Mouse (Mus musculus) monocyte, adult 5-6 weeks (primary cell): ENCODE results near the gene Psen1. TPM values are rescaled to one million over a fixed set of nuclear protein-coding genes. Genes with fewer than 3 reads are reported as not detected.

Source experiments
- ATAC-seq: fragments of 153-309, 156-312 bp; replicated peaks from 2 replicates; pipeline ENCODE4 v1.8.0; 2017; ENCODE audit warnings: mild to moderate bottlenecking; ENCODE audit not compliant: low TSS enrichment, insufficient number of reproducible peaks, severe bottlenecking, poor library complexity, low FRiP score
- total RNA-seq: library from RNA; stranded (forward); fragments of 200-1000, 200-491, 200-594 nt; gene quantifications from 3 replicates; pipeline ENCODE4 v1.2.3, GENCODE M21; 2017

Psen1 gene
- total RNA-seq, 1 experiment from 2014 or later, result 85.8 TPM

DNA sequence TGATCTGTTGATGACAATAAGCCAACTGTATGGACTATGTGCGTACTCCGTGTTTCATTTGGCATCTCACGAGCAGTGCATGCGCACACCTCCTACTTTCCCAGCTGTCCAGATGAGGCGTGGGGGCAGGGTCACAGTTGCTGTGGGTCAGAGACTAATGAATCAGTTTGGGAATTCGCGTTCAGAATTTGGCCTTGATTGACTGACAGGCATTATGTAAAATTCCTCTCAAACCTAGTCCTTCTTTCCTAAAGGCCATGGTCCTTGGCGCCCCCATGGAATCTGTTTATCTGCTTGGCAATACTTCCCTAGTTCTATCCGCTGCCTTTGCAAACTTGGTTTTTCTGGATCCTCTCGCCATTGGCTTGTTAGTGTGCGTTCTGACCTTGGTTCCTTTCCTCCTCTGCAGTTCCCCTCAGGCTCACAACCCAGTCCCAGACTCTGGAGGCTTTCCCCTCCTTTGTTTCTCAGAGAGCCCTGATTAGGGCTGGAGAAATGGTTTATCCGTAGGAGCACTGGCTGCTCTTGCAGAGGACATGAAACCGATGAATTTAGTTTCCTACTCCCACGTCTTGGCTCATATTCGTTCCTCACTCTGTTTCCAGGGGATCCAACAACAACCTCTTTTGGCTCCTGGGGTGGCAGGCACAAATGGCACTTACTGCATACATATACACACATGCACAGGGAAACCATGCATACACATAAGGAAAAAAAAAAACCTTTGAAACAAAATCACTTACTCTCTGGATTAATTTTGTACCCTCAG lies 28.6 kb downstream of the Psen1 start:
- ATAC-seq, result no peak

DNA sequence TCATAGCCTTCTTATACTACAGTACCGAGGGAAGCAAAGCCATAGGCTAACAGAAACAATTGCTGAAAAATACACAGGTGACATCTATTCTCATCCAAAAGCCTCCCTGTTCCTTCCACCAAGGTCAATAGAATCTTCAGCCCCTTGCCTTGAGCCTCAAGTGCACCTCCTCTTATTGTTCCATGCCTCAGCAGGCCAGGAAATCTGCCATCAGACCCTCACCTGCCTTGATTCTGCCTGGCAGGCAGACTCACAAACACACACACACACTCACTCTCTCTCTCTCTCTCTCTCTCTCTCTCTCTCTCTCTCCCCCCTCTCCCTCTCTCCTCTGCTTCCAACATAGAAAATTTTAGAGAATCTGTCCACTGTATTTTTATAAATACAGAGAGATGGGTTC lies 31.5 kb downstream of the Psen1 start:
- ATAC-seq, result no peak

DNA sequence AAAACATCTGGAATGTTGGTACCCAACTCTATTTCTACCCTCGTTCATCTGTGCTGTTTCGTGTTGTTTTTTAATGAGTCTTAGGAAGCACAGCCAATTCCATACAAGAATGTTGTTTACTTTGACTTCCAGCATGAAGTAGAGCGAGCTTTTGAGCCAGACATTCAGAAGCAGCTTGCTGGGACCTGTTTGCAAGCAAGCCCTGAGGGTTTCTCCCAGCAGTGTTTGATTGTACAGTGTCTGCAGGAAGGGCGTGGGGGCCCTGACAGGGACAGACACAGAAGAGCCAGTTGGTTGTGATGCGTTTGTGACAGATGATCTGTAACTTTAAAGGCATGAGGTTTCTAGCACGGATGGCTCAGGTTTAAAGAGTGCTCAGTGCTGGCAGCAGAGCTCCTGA lies 33.3 kb downstream of the Psen1 start:
- no peak for ATAC-seq

DNA sequence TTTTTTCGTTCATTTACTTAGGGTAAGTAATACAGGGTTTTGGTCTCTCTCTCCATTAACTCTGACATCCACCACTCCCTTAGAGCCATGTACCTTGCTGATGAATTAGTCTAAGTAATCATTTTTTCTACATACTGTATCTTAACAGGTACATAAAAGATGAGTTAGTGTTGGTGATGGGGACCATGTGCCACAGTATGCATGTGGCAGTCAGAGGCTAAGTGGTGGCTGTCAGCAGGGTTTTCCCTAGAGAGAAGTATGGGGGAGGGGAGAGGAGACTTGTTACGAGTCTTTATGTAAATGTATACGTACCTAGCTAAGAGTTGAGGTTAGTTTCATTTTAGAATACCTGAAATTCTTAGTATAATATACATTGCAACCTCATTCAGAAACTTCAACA lies 35.1 kb downstream of the Psen1 start:
- ATAC-seq, result no peak

DNA sequence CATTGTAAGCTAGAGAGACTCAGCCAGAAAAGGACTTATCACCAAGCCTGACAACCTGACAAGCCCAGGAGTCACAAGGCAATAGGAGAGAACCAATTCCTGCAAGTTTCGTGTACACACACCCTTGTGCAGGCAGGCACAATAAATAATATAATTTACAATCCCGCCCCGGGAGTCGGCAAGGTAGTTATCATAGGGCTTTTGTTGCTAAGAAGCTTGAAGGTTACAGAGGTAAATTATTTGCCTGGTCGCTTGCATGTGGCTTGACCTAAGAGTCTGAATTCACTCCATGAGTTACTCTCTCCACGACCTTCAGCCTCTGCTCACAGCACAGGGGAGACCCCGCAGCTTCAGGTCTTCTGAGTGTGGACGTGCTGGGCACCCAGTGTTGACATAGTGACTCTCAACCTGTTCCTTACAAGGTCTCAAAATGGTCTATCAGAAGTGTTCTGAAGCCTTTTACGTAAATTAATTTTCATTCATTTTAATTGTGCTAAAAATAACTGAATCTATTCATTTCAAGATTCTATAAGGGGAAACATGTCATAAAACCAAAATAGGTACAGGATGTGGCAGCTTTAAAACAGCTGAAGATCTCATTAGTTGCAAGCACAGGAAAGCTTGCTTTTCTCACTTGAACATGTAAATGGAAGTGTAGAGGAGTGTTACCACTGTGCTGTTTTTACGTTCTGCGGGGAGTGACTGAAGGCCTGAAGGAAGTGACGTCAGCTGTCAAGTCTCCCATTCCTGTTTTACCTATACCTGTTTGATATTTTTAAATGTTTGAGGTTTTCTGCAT lies 38.8 kb downstream of the Psen1 start:
- no peak for ATAC-seq

DNA sequence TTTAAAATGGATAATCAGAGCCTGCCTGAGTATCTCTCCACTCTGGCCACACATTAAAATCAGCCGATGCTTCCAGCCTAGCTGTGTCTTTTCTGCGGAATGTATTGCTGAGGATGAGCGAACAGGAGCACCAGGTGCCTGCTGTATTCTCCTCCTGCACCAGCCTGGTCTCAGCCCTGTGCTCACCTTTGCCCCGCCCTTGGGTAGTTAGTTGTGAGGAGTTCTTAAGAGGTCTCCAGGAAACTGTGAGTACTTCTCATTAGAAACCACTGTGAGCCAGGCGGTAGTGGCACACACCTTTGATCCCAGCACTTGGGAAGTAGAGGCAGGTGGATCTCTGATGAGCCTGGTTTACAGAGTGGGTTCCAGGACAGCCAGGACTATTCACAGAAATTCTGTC lies 44.3 kb downstream of the Psen1 start:
- no peak for ATAC-seq

GRCm38 (mm10) chr12:83734047-83734446 lies 46.1 kb downstream of the Psen1 start:
- no peak for ATAC-seq

GRCm38 (mm10) chr12:83736236-83736635 lies 48.3 kb downstream of the Psen1 start:
- ATAC-seq, result no peak

- no peak for ATAC-seq
Measured at GRCm38 (mm10) chr12:83738651-83739050, 50.7 kb downstream of the Psen1 start.

- ATAC-seq, result no peak
Measured at GRCm38 (mm10) chr12:83741722-83742121, 53.8 kb downstream of the Psen1 start.

GRCm38 (mm10) chr12:83742834-83743233 lies 54.9 kb downstream of the Psen1 start:
- ATAC-seq, result no peak

DNA sequence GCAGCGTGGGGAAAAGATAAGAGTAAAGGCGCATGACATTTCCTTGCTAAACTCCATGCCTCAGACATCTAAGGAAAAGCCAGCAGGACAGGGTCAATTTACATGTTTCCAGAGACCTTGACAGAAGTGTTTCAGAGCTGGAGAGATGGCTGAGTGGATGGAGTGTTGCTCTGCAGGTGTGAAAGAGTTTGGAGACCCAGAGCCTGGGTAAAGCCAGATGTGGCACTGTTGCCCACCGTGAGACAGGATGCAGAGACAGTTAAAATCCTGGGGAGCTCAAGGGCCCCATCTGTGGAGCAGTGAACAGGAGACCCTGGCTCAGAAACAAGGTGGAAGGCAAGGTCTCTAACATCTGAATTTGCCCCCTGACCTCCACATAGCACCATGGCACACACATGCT lies 55.8 kb downstream of the Psen1 start:
- no peak for ATAC-seq

- no peak for ATAC-seq
Measured at GRCm38 (mm10) chr12:83749186-83749585, 61.2 kb downstream of the Psen1 start.

DNA sequence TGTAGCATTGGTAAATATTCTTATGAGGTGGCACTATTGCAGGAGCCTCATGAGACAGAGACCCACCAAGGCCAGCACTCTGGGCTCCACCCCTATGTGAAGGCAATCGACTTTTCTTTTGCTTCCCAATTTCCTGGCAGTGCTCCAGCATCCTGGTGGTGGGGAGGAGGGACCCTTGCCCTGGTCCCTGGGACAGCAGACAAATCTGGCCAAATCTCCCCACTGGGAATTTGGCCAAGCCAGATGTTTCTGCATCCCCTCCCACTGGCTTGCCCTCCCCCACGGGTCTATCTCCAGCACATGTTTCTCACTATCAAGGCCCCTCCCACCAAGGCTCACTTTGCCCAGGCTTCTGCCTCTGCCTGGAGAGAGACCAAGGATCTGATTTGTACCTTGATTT lies 64.5 kb downstream of the Psen1 start:
- ATAC-seq, result no peak

GRCm38 (mm10) chr12:83758735-83759134 lies 70.8 kb downstream of the Psen1 start:
- ATAC-seq, result no peak

DNA sequence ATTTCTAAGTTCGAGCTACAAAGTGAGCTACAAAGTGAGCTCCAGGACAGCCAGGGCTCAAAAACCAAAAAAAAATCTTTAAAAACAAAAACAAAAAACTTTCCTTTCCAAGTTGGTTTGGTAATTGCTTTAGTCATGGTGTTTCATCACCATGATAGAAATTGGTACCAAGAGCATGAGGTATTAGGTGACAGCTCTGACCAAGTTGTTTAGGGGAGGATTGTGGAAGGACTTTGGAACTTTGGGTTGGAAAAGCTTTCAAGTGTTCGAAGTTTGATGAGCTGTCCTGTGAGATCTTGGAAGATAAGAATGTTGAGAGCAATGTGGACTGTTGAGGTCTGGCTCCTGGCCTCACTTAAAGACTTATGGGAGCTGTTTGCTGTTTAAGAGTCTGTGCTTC lies 72.2 kb downstream of the Psen1 start:
- no peak for ATAC-seq

- peak; percentile 34; the same call in 1 of the 2 replicates for ATAC-seq
Measured at GRCm38 (mm10) chr12:83762706-83763105, 74.8 kb downstream of the Psen1 start.

GRCm38 (mm10) chr12:83763311-83764043 lies 75.5 kb downstream of the Psen1 start, which contains the start of gene Papln:
Gene Papln, plus strand, starts transcription at chr12:83763634.
- no peak for ATAC-seq

GRCm38 (mm10) chr12:83764044-83764365 lies 76.1 kb downstream of the Psen1 start:
- no peak; the same call in 1 of the 2 replicates for ATAC-seq
